Mouse (Mus musculus): ENCODE data around the gene Eml3.

DNA sequence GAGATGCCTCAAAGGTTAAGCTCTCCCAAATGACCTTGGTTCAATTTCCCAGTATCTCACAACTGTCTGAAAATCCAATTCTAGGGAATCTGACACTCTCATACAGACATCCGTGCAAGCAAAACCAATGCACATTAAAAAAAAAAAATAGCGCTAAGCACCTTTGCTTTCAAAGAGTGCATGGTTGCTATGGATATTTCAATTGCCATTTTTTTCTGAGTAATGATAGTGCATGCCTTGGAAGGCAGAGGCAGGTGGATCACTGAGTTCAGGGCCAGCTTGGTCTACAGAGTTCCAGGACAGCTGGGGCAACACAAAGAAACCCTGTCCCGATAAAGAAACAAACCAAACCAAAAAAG lies 48.3 kb upstream of the Eml3 start:
- TF ChIP-seq POLR2A (IDR thresholded peaks at IDR 0.05; ENCODE audit: low read depth, low read length), result no peak
- TF ChIP-seq CTCF (IDR thresholded peaks at IDR 0.05; ENCODE audit: extremely low read depth, insufficient read depth, insufficient read length, insufficient replicate concordance), result no peak

Measured in spleen, adult 2 months (tissue).